Mouse (Mus musculus) heart, embryonic 16.5 days (tissue): Measurements from ENCODE around the gene Slc44a1. TPM values are rescaled to one million over a fixed set of nuclear protein-coding genes. Genes with fewer than 3 reads are reported as not detected.

Source experiments
- ATAC-seq: fragments of 200-750 bp; cut with Nextera tagmentation; replicated peaks from 2 replicates; pipeline ENCODE4 v1.8.0; 2017; ENCODE audit warnings: moderate number of reproducible peaks; ENCODE audit not compliant: insufficient read depth, low FRiP score; ENCODE audit errors: extremely low read depth
- H3K27ac ChIP-seq: fragments of 300-500 bp; sonication (generic); 2 replicates; pipeline ENCODE4 v1.5.1; 2014; ENCODE audit warnings: mild to moderate bottlenecking, low read length, control low read depth, moderate library complexity
- H3K27me3 ChIP-seq: fragments of 300-500 bp; sonication (generic); 2 replicates; pipeline ENCODE4 v1.6.1; 2014; ENCODE audit warnings: low read length, mixed read lengths; ENCODE audit not compliant: control insufficient read depth, insufficient read depth
- H3K36me3 ChIP-seq: fragments of 300-500 bp; sonication (generic); 2 replicates; pipeline ENCODE4 v1.6.1; 2014; ENCODE audit not compliant: control insufficient read depth, insufficient read depth
- H3K4me1 ChIP-seq: fragments of 300-500 bp; sonication (generic); 2 replicates; pipeline ENCODE4 v1.6.1; 2014; ENCODE audit warnings: low read length, mixed read lengths; ENCODE audit not compliant: control insufficient read depth, insufficient read depth
- H3K4me2 ChIP-seq: fragments of 300-500 bp; sonication (generic); 2 replicates; pipeline ENCODE4 v1.6.1; 2014; ENCODE audit warnings: low read depth, mild to moderate bottlenecking, control low read depth, low read length
- H3K4me3 ChIP-seq: fragments of 300-500 bp; sonication (generic); 2 replicates; pipeline ENCODE4 v1.5.1; 2014; ENCODE audit warnings: mild to moderate bottlenecking, control low read depth, low read length
- H3K9ac ChIP-seq: fragments of 300-500 bp; sonication (generic); 2 replicates; pipeline ENCODE4 v1.6.1; 2014; ENCODE audit warnings: low read length, control low read depth
- H3K9me3 ChIP-seq: fragments of 300-500 bp; sonication (generic); replicated peaks from 2 replicates; pipeline ENCODE4 v1.6.1; 2016; ENCODE audit warnings: low read length; ENCODE audit not compliant: control insufficient read depth
- whole genome bisulfite sequencing: fragments of 180-500 bp; shearing (Covaris S2); extraction: QIAGEN DNeasy Blood & Tissue Kit; methylation state at CpG from one replicate; pipeline ENCODE4 v1.1.7; 2014; 5-methylcytosine and 5-hydroxymethylcytosine counted together
- polyA plus RNA-seq: library from polyadenylated mRNA; unstranded; fragments of >200 nt; fragmentation: Nextera tagmentation; extraction: Ambion mirVana; gene quantifications from 2 replicates; pipeline ENCODE4 v1.2.1, GENCODE M21; 2015

The Slc44a1 gene
- polyA plus RNA-seq, 1 experiment from 2014 or later: 15.4 TPM

- ATAC-seq: no peak
- Histone ChIP-seq H3K9me3 (no peaks in the 10 kb centered on the region), H3K9ac (no peak overlapping the region), H3K4me3 (no peak overlapping the region), H3K4me2 (no peak overlapping the region), H3K36me3 (no peaks in the 10 kb centered on the region), H3K27me3 (no peaks in the 10 kb centered on the region), H3K27ac (no peak overlapping the region), H3K4me1 (peaks cover 10% of the 10 kb centered on the region)
- WGBS: 71% methylated on average over 20 of the region's 20 CpGs
Measured at GRCm38 (mm10) chr4:53475230-53475952, 35.2 kb downstream of the Slc44a1 start.

- H3K36me3 ChIP-seq: no peaks in the 10 kb centered on the region; the same call in 1 of the 2 replicates
- 73% methylated on average over 4 of the region's 4 CpGs for WGBS
- H3K27ac ChIP-seq: no peak overlapping the region
- no peak overlapping the region for H3K4me3 ChIP-seq
- H3K27me3 ChIP-seq: no peaks in the 10 kb centered on the region
- H3K4me1 ChIP-seq: peaks cover 10% of the 10 kb centered on the region
- H3K9ac ChIP-seq: no peak overlapping the region
- no peaks in the 10 kb centered on the region for H3K9me3 ChIP-seq
- H3K4me2 ChIP-seq: no peak overlapping the region
- ATAC-seq: no peak
Measured at GRCm38 (mm10) chr4:53478644-53479043, 38.4 kb downstream of the Slc44a1 start.

- ATAC-seq: no peak
- no peak overlapping the region for H3K9ac ChIP-seq
- H3K27ac ChIP-seq: no peak overlapping the region
- H3K9me3 ChIP-seq: no peaks in the 10 kb centered on the region
- 71% methylated on average over 12 of the region's 12 CpGs for WGBS
- no peak overlapping the region for H3K4me2 ChIP-seq
- H3K4me3 ChIP-seq: no peak overlapping the region
- no peaks in the 10 kb centered on the region for H3K27me3 ChIP-seq
- no peaks in the 10 kb centered on the region; the same call in 1 of the 2 replicates for H3K36me3 ChIP-seq
- H3K4me1 ChIP-seq: peaks cover 8% of the 10 kb centered on the region; the same call in 1 of the 2 replicates
Measured at GRCm38 (mm10) chr4:53487216-53488188, 47.3 kb downstream of the Slc44a1 start.

GRCm38 (mm10) chr4:53488803-53489202 is 48.6 kb downstream of the Slc44a1 start:
- ATAC-seq: no peak; the same call in 1 of the 2 replicates
- H3K36me3 ChIP-seq: no peaks in the 10 kb centered on the region
- no peak overlapping the region for H3K27ac ChIP-seq
- no peak overlapping the region for H3K9ac ChIP-seq
- H3K4me2 ChIP-seq: no peak overlapping the region
- no peaks in the 10 kb centered on the region for H3K9me3 ChIP-seq
- no peak overlapping the region for H3K4me3 ChIP-seq
- 33% methylated on average over 5 of the region's 5 CpGs for WGBS
- H3K4me1 ChIP-seq: peaks cover 8% of the 10 kb centered on the region; the same call in 1 of the 2 replicates
- H3K27me3 ChIP-seq: no peaks in the 10 kb centered on the region

- no peak for ATAC-seq
- H3K4me3 ChIP-seq: no peak overlapping the region
Measured at GRCm38 (mm10) chr4:53490371-53490770, 50.2 kb downstream of the Slc44a1 start.

GRCm38 (mm10) chr4:53491269-53491668 is 51.1 kb downstream of the Slc44a1 start:
- H3K4me3 ChIP-seq: no peak overlapping the region
- H3K9ac ChIP-seq: no peak overlapping the region
- H3K36me3 ChIP-seq: no peaks in the 10 kb centered on the region
- WGBS: 63% methylated on average over 4 of the region's 4 CpGs
- no peak for ATAC-seq
- no peaks in the 10 kb centered on the region for H3K9me3 ChIP-seq
- no peaks in the 10 kb centered on the region for H3K27me3 ChIP-seq
- no peak overlapping the region for H3K27ac ChIP-seq
- peaks cover 19% of the 10 kb centered on the region for H3K4me1 ChIP-seq
- H3K4me2 ChIP-seq: no peak overlapping the region

More at GRCm38 (mm10) chr4:53490371-53490770, 50.2 kb downstream of the Slc44a1 start:
- H3K4me2 ChIP-seq: no peak overlapping the region
- H3K9me3 ChIP-seq: no peaks in the 10 kb centered on the region
- H3K4me1 ChIP-seq: peaks cover 11% of the 10 kb centered on the region; the same call in 1 of the 2 replicates
- H3K36me3 ChIP-seq: no peaks in the 10 kb centered on the region
- H3K9ac ChIP-seq: no peak overlapping the region
- no peak overlapping the region for H3K27ac ChIP-seq
- WGBS: 80% methylated on average over 7 of the region's 7 CpGs
- no peaks in the 10 kb centered on the region for H3K27me3 ChIP-seq

- Histone ChIP-seq H3K4me1 (peaks cover 14% of the 10 kb centered on the region), H3K4me3 (no peak overlapping the region), H3K27me3 (no peaks in the 10 kb centered on the region), H3K9ac (no peak overlapping the region), H3K4me2 (no peak overlapping the region), H3K27ac (no peak overlapping the region), H3K36me3 (no peaks in the 10 kb centered on the region), H3K9me3 (no peaks in the 10 kb centered on the region)
- no peak for ATAC-seq
- 35% methylated on average over 2 of the region's 2 CpGs for WGBS
Measured at GRCm38 (mm10) chr4:53495646-53496045, 55.4 kb downstream of the Slc44a1 start.

- WGBS: 87% methylated on average over 2 of the region's 2 CpGs
- no peak overlapping the region for H3K27ac ChIP-seq
- ATAC-seq: no peak
- H3K4me3 ChIP-seq: no peak overlapping the region
- H3K27me3 ChIP-seq: no peaks in the 10 kb centered on the region
- H3K9ac ChIP-seq: no peak overlapping the region
- H3K36me3 ChIP-seq: no peaks in the 10 kb centered on the region
- H3K4me2 ChIP-seq: no peak overlapping the region
- peaks cover 2% of the 10 kb centered on the region; the same call in 1 of the 2 replicates for H3K4me1 ChIP-seq
- no peaks in the 10 kb centered on the region for H3K9me3 ChIP-seq
Measured at GRCm38 (mm10) chr4:53502764-53503163, 62.6 kb downstream of the Slc44a1 start.
